Mouse (Mus musculus): ENCODE data around the gene Gm5799.
A peak's percentile ranks its signal among the peaks of the same experiment; 100 is the strongest.
"Not testable (repeated sequence)": the region's sequence is repeated elsewhere in the genome, so short reads cannot be mapped to it uniquely, and the experiment has no call there.

Gene Gm5799

DNA sequence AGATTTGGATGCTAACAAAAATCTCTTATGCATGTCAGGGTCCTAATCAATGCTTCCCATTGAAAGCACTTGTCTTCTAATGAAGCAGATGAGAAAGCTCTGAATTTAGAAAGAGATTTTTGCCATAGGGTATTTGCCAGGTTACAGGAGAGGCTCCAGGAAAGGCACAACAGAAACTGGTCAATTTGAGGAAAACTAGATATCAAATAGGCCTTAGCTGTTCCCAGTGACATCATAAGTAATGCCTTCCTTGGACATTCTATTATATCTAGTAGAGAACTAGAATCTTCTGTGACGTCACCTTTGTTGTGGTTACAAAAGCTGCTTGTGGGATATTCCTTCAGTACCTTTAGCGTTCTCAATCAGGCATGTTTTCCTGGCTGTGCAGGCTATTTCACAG is at the start of gene Gm5799:
TSS of gene Gm5799 (plus strand) at position 301 of the 400 bp plus-strand sequence.
- not testable (repeated sequence) for DNase-seq

DNA sequence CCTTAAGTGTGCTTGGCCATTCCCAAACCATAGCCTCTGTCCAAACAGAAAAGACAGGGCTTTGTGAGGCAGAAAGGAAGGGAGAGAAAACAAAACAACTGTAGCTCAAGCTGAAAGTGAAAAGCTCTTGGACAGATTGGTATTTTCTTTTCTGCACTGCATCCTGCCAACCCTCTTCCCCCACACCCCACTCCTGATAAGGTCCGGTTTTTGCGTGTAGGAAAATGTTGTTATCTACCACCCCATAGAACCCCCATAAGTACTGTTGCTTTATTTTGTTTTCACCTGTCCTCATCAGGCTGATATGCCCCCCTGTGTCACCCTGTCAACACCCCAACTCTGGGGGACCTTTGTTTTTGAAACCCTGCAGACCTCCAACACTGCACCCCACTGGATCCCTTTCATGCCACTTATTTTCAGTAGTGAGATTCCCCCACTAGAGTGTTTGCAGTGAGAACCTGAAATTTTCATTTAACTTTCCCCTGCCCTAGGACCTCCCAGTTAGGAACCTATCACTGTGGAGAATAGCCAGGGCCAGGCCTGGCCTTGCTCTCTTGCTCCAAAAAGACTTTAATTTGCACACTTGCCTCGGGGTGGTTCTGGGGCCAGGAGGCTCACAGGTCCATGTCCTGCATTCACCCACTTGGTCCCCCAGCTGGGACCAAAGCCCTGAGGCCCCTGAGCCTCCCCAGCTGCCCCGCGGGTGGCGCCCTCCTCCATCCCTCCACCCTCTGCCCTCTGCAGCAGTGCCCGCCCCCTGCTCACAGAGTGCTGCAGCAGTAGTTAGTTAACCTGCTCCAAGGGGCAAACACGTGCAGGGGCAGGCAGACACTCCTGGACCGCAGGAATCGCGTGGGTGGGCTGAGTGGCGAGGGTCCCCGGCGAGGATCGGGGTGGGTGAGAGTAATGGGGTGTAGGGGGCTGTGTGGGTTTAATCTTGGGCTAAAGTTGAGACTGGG is 12.0 kb upstream of the Gm5799 start:
- DNase-seq = peak; percentile 5

DNA sequence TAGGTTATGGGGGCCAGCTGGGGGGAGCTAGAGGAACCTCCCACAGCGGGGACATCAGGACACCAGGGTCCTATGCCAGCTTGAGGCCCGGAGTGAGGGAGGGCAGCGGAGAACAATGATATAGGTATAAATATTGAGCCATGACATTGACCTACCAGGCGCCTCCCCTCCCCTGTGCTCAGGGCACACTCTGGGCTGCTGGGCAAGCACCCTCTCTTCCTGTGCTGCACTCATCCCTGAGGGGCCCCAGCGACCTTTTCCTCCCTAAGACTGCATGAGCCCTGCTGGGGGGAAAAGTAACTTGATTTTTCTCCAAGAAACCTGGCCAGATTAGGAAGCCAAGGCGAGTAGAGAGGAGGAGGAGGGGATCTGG is 11.4 kb upstream of the Gm5799 start:
- DNase-seq = not testable (repeated sequence)

DNA sequence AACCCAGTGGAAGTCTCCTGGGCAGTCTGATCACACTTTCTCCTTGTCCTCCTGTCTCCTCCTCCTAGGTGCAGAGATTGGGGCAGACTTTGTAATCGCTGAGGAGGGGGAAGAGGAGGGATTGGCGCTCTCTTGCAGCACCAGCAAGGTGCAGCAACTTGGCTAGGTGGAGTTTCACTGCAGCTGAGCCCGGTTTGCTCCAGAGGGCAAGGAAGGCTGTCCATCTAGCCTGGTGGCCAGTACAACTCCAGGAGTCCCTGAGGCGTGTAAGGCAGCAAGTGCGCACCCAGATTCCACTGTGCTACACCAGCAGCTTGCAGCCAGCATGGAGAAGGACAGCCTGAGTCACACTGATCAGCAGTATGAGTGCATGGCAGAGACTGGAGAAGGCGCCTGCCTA is 11.0 kb upstream of the Gm5799 start:
- DNase-seq = peak; percentile 46

DNA sequence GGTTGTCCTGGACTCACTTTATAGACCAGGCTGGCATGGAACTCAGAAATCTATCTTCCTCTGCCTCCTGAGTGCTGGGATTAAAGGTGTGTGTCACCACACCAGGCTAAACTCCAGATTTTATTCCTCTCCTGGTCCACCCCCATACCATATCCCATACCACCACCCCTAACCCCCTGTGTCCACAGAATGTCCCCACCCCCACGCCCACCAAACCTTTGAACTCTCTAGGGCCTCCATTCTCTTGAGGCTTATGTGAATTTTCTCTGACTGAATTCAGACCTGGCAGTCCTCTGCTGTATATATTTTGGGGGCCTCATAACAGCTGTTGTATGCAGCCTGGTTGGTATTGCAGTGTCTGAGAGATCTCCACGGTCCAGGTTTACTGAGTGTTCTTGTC is 5.2 kb upstream of the Gm5799 start:
- peak; percentile 20 for DNase-seq

DNA sequence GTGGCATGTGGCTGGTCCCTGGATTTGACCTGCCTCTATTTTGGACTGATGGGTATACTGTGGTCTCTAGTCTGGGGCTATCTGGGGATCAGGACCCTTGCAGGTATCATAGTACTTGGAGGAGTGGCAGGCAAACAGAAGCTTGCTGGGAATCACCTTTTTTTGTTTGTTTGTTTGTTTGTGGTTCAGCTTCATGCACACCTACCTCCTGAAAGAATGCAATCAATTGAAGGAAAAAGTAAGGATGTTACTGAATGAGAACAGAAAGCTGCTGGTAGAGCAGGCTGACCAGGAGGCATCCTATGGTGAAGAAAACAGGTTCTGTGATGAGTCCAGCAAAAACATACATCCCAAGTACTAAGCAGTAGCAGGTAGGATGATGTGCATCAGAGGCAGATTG is 2.9 kb downstream of the Gm5799 start:
- not testable (repeated sequence) for DNase-seq

DNA sequence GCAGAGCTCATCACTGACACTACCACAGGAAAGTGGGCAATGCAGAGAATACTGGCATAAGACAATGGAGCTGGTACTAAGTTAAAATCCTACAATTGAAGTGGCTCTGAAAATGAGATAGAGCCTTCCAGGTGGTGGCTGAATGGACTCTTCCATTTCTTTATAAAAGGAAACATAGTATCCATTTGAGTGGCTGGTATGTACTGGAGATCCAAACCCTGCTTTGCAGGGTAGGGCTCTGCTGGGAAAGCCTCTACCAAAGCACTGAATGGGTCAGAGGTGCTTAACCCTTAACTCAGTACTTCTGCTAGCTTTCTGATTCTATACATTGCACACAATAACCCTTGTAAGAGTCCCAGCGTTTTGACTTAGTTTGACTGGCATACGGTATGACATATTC is 8.9 kb downstream of the Gm5799 start:
- DNase-seq = not testable (repeated sequence)

DNA sequence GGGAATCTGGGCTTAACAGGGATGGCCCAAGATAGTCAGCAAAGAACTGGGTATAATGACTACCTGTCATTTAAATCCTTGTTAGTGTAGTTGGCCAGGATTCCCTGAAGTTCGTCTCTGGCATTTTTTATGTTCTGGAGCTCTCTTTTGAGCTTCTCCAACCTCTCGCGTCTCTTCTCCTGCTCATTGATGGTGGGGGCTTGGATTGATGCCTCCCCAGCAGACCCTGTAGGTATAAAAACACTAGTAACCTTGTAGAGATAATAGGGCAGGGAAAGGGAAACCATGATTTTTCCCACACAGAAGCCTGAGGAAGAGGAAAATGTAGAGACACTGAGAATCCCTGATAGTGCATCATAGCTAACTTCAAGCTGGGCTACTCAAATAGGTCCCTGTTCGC is 34.6 kb downstream of the Gm5799 start:
- DNase-seq = not testable (repeated sequence)

DNA sequence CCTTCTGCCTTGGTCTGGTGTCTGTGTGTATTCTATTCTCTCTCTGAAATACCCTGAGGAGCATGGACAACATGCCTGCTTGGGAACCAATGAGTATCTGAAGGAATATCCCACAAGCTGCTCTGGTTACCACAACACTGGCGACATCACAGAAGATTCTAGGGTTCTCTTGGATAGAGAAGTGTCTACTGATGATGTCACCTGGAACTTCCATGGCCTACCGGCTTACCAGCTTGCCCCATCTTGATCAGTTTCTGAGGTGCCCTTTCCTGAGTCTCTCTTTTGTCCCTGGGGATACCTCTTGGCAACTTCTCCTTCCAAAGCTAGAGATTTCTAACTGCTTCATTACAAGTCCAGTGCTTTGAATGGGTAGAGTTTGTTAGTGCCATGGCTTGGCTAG is 35.7 kb downstream of the Gm5799 start, which contains the start of gene Gm17654:
TSS of gene Gm17654 (minus strand) at position 101 of the 400 bp plus-strand sequence.
- DNase-seq = not testable (repeated sequence)

All from kidney, postnatal 10 days (tissue).